Mouse (Mus musculus) left cerebral cortex, postnatal 4 days (tissue): ENCODE measurements around the gene Cbfb. TPM values are rescaled to one million over a fixed set of nuclear protein-coding genes. Genes with fewer than 3 reads are reported as not detected.
"Not testable (repeated sequence)": the region's sequence is repeated elsewhere in the genome, so short reads cannot be mapped to it uniquely, and the experiment has no call there.

Experiments
- DNase-seq: peaks from one replicate; pipeline ENCODE4 v3.0.0-alpha.2; 2022
- intact Hi-C: fragments of 180-260 bp; cut with DNase I; formaldehyde crosslinking; loops from one replicate; pipeline ENCODE4 v1.15.1; 2025
- total RNA-seq, 2 experiments: library from RNA; stranded (reverse); gene quantifications; 2 replicates each; pipeline ENCODE4 v1.2.3; 2021

Cbfb gene
- total RNA-seq = 10 to 100 TPM; 39.0 to 47.0 TPM

GRCm38 (mm10) chr8:105170381-105171115 lies at the start of gene Cbfb:
TSS of gene Cbfb (plus strand) at chr8:105170674.
- DNase-seq = peak; percentile 98
- intact Hi-C loops = no loop called here

- no peak for DNase-seq
- intact Hi-C loops = loop anchor here (10.0 kb wide), 1 partner anchor 85 kb away; no protein-coding TSS in a partner anchor
Measured at GRCm38 (mm10) chr8:105129864-105130263, 40.6 kb upstream of the Cbfb start.

GRCm38 (mm10) chr8:105131509-105131908 lies 39.0 kb upstream of the Cbfb start, which contains the start of gene Ces4a:
TSS of gene Ces4a (plus strand) at chr8:105131800.
- intact Hi-C loops = no loop called here
- no peak for DNase-seq

- peak; percentile 68 for DNase-seq
- intact Hi-C loops = no loop called here
Measured at GRCm38 (mm10) chr8:105138423-105138822, 32.1 kb upstream of the Cbfb start.

- intact Hi-C loops = no loop called here
- DNase-seq = no peak
Measured at GRCm38 (mm10) chr8:105142395-105142794, 28.1 kb upstream of the Cbfb start.

GRCm38 (mm10) chr8:105151654-105152053 lies 18.8 kb upstream of the Cbfb start:
- intact Hi-C loops = no loop called here
- DNase-seq = no peak

- peak; percentile 97 for DNase-seq
- intact Hi-C loops = no loop called here
Measured at GRCm38 (mm10) chr8:105152623-105153398, 17.7 kb upstream of the Cbfb start.

- intact Hi-C loops = no loop called here
Measured at GRCm38 (mm10) chr8:105154316-105154715, 16.2 kb upstream of the Cbfb start.

GRCm38 (mm10) chr8:105155091-105155745 lies 15.3 kb upstream of the Cbfb start:
- no peak for DNase-seq
- intact Hi-C loops = no loop called here

More at GRCm38 (mm10) chr8:105154316-105154715, 16.2 kb upstream of the Cbfb start:
- DNase-seq = no peak

GRCm38 (mm10) chr8:105157555-105157954 lies 12.9 kb upstream of the Cbfb start:
- no peak for DNase-seq
- intact Hi-C loops = no loop called here

- no peak for DNase-seq
- intact Hi-C loops = no loop called here
Measured at GRCm38 (mm10) chr8:105158084-105158483, 12.4 kb upstream of the Cbfb start.

- intact Hi-C loops = no loop called here
Measured at GRCm38 (mm10) chr8:105161121-105161652, 9.3 kb upstream of the Cbfb start.

GRCm38 (mm10) chr8:105164272-105164902 lies 6.1 kb upstream of the Cbfb start:
- no peak for DNase-seq
- intact Hi-C loops = no loop called here

More at GRCm38 (mm10) chr8:105161121-105161652, 9.3 kb upstream of the Cbfb start:
- DNase-seq = no peak

- no peak for DNase-seq
- intact Hi-C loops = no loop called here
Measured at GRCm38 (mm10) chr8:105165191-105165590, 5.3 kb upstream of the Cbfb start.

GRCm38 (mm10) chr8:105167116-105167515 lies 3.4 kb upstream of the Cbfb start:
- intact Hi-C loops = no loop called here
- no peak for DNase-seq

GRCm38 (mm10) chr8:105169582-105169981 lies 892 bp upstream of the Cbfb start:
- intact Hi-C loops = no loop called here
- DNase-seq = no peak

GRCm38 (mm10) chr8:105170041-105170380 lies 463 bp upstream of the Cbfb start:
- DNase-seq = no peak
- intact Hi-C loops = no loop called here

GRCm38 (mm10) chr8:105171116-105172002 lies 885 bp downstream of the Cbfb start:
- DNase-seq = peak; percentile 45
- intact Hi-C loops = no loop called here

- no peak for DNase-seq
- intact Hi-C loops = no loop called here
Measured at GRCm38 (mm10) chr8:105172003-105172362, 1.5 kb downstream of the Cbfb start.

- DNase-seq, intact Hi-C loops: not testable (repeated sequence)
Measured at GRCm38 (mm10) chr8:105175287-105175686, 4.8 kb downstream of the Cbfb start.
